Mouse (Mus musculus) cerebellum, adult 2 months (tissue): ENCODE measurements around the gene Abhd16a. TPM values are rescaled to one million over a fixed set of nuclear protein-coding genes. Genes with fewer than 3 reads are reported as not detected.

Source experiments
- DNase-seq, 2 experiments: peaks; one replicate each; pipeline ENCODE4 v3.0.0; 2021
- H3K27ac ChIP-seq: fragments of 200-500 bp; 2 replicates; pipeline ENCODE4 v1.5.1; 2012; ENCODE audit warnings: low read length, control low read depth, inconsistent platforms; ENCODE audit not compliant: insufficient read depth
- H3K27me3 ChIP-seq: fragments of 200-500 bp; 2 replicates; pipeline ENCODE4 v1.6.1; 2012; ENCODE audit warnings: inconsistent platforms, mild to moderate bottlenecking, low read length, moderate library complexity; ENCODE audit not compliant: control insufficient read depth, insufficient read depth
- H3K4me1 ChIP-seq: fragments of 200-500 bp; 2 replicates; pipeline ENCODE4 v1.6.1; 2011; ENCODE audit warnings: low read length; ENCODE audit not compliant: control insufficient read depth, insufficient read depth
- H3K4me3 ChIP-seq: fragments of 200-500 bp; replicated peaks from 2 replicates; pipeline ENCODE3; 2011; ENCODE audit warnings: mild to moderate bottlenecking, low read depth, low read length, control low read depth; ENCODE audit not compliant: insufficient read depth
- CTCF ChIP-seq: fragments of 200-500 bp; IDR thresholded peaks from 2 replicates; pipeline ENCODE4 v1.5.1; 2011; ENCODE audit warnings: low read depth, mild to moderate bottlenecking, control low read depth, low read length, moderate library complexity, borderline replicate concordance; ENCODE audit not compliant: insufficient read depth
- POLR2A ChIP-seq: fragments of 200-500 bp; IDR thresholded peaks from 2 replicates; pipeline ENCODE4 v1.6.1; 2011; ENCODE audit warnings: low read length, control low read depth, borderline replicate concordance; ENCODE audit not compliant: insufficient read depth
- WGBS: fragments of 180-500 bp; shearing (Covaris S2); methylation state at CpG from one replicate; pipeline ENCODE4 v1.1.7; 2018; 5-methylcytosine and 5-hydroxymethylcytosine counted together
- polyA plus RNA-seq: library from polyadenylated mRNA; depleted of rRNA; stranded (reverse); fragments of >200 nt; gene quantifications from 2 replicates; pipeline ENCODE4 v1.2.3, GENCODE M21; 2012

The Abhd16a gene
- polyA plus RNA-seq, 1 experiment, result 337 TPM

GRCm38 (mm10) chr17:35125081-35125480 lies 36.0 kb downstream of the Abhd16a start:
- H3K27me3 ChIP-seq, result no peaks in the 10 kb centered on the region
- DNase-seq, result no peak
- H3K4me3 ChIP-seq, result no peak overlapping the region
- no peak for TF ChIP-seq CTCF
- no peak for TF ChIP-seq POLR2A
- no peak overlapping the region for H3K27ac ChIP-seq
- WGBS, result 94% methylated on average over 1 of the region's 1 CpGs
- peaks cover 10% of the 10 kb centered on the region for H3K4me1 ChIP-seq

- no peak for DNase-seq
- peak overlapping the region; percentile 23 for H3K4me3 ChIP-seq
- no peaks in the 10 kb centered on the region for H3K27me3 ChIP-seq
- H3K4me1 ChIP-seq, result peaks cover 10% of the 10 kb centered on the region
- TF ChIP-seq CTCF, result no peak
- no peak for TF ChIP-seq POLR2A
- 27% methylated on average over 6 of the region's 6 CpGs for WGBS
- H3K27ac ChIP-seq, result peak overlapping the region; percentile 10; the same call in 1 of the 2 replicates
These were observed 36.5 kb downstream of the Abhd16a start for GRCm38 (mm10) chr17:35125578-35125977.

- 1% methylated on average over 36 of the region's 36 CpGs for WGBS
- H3K4me3 ChIP-seq, result peak within 1 kb of the TSS; percentile 79
- DNase-seq, result peak; percentile 73 to 78
- H3K27me3 ChIP-seq, result no peaks in the 10 kb centered on the region
- TF ChIP-seq POLR2A, result peak; percentile 57; the same call in 1 of the 2 replicates
- no peak for TF ChIP-seq CTCF
- peaks cover 10% of the 10 kb centered on the region for H3K4me1 ChIP-seq
- H3K27ac ChIP-seq, result peak within 1 kb of the TSS; percentile 78
These were observed 37.1 kb downstream of the Abhd16a start, which contains the start of gene D17H6S53E for GRCm38 (mm10) chr17:35126206-35126611. TSS of gene D17H6S53E (plus strand) at chr17:35126373.

- H3K27me3 ChIP-seq, result no peaks in the 10 kb centered on the region
- no peak for TF ChIP-seq POLR2A
- TF ChIP-seq CTCF, result no peak
- peaks cover 10% of the 10 kb centered on the region for H3K4me1 ChIP-seq
- peak overlapping the region; percentile 79 for H3K4me3 ChIP-seq
- H3K27ac ChIP-seq, result no peak overlapping the region
- 57% methylated on average over 13 of the region's 13 CpGs for WGBS
- no peak for DNase-seq
These were observed 38.0 kb downstream of the Abhd16a start for GRCm38 (mm10) chr17:35127017-35127416.

GRCm38 (mm10) chr17:35128996-35129395 lies 39.9 kb downstream of the Abhd16a start:
- TF ChIP-seq CTCF, result no peak
- no peak for TF ChIP-seq POLR2A
- Histone ChIP-seq H3K27ac (no peak overlapping the region), H3K4me1 (peaks cover 10% of the 10 kb centered on the region), H3K27me3 (no peaks in the 10 kb centered on the region), H3K4me3 (no peak overlapping the region)
- WGBS, result 51% methylated on average over 11 of the region's 11 CpGs
- DNase-seq, result no peak

- no peak overlapping the region for H3K27ac ChIP-seq
- no peaks in the 10 kb centered on the region for H3K27me3 ChIP-seq
- no peak for DNase-seq
- peaks cover 6% of the 10 kb centered on the region; the same call in 1 of the 2 replicates for H3K4me1 ChIP-seq
- H3K4me3 ChIP-seq, result no peak overlapping the region
- TF ChIP-seq CTCF (no peak), POLR2A (no peak)
- WGBS, result 89% methylated on average over 8 of the region's 8 CpGs
These were observed 42.0 kb downstream of the Abhd16a start for GRCm38 (mm10) chr17:35131038-35131437.

- peaks cover 6% of the 10 kb centered on the region for H3K4me1 ChIP-seq
- no peak within 1 kb of the TSS for H3K4me3 ChIP-seq
- TF ChIP-seq CTCF (no peak), POLR2A (no peak)
- no peaks in the 10 kb centered on the region for H3K27me3 ChIP-seq
- H3K27ac ChIP-seq, result no peak within 1 kb of the TSS
- DNase-seq, result no peak
- 83% methylated on average over 15 of the region's 15 CpGs for WGBS
These were observed 42.6 kb downstream of the Abhd16a start, which contains the start of gene Apom for GRCm38 (mm10) chr17:35131500-35132173. TSS of gene Apom (minus strand) at chr17:35132050.

GRCm38 (mm10) chr17:35132174-35132560 lies 43.1 kb downstream of the Abhd16a start:
- no peak overlapping the region for H3K27ac ChIP-seq
- peaks cover 6% of the 10 kb centered on the region for H3K4me1 ChIP-seq
- TF ChIP-seq POLR2A (no peak), CTCF (no peak)
- no peak overlapping the region for H3K4me3 ChIP-seq
- H3K27me3 ChIP-seq, result no peaks in the 10 kb centered on the region
- DNase-seq, result no peak
- 78% methylated on average over 3 of the region's 3 CpGs for WGBS
